In genomic region chr11:59671049-59671693, GRCm38 (mm10) we compare ENCODE assay signal across 11 mouse cellular contexts. TPM values are rescaled to one million over a fixed set of nuclear protein-coding genes. Genes with fewer than 3 reads are reported as not detected.
A peak's percentile ranks its signal among the peaks of the same experiment; 100 is the strongest.
DNase-seq lines count a peak whose midpoint lies in the region; ATAC-seq and TF ChIP-seq lines count a peak whose summit lies in the region.
"Had no signal": no experiment of that assay in that cellular context is flagged by ENCODE, and none has a peak within 500 bp of the region (broad histone marks: within the 10 kb centered on the region; RNA-seq: fewer than 3 reads in every experiment).

No protein-coding gene starts in this region.

- peak; percentile 14 for DNase-seq in kidney, adult 18-20 months
- DNase-seq in kidney, adult 8-10 months: no peak
- DNase-seq in 416B (ENCODE audit: low read depth) (peak; percentile 84), Patski (ENCODE audit: low read depth, low spot score) (peak; percentile 57)
- no peak for DNase-seq in right cerebral cortex, adult 2 months (ENCODE audit: low spot score in 2 of 2)
- no peak for DNase-seq in spleen, postnatal 36 days (ENCODE audit: low spot score in 2 of 2)
- DNase-seq in left cerebral cortex, postnatal 4 days: no peak
- DNase-seq: layer of hippocampus, adult 9-11 months had no signal

- peak; percentile 57 for ATAC-seq in Patski
- ATAC-seq in kidney, embryonic 16.5 days (ENCODE audit: low FRiP score, low TSS enrichment): no peak
- ATAC-seq: midbrain, embryonic 16.5 days had no signal

- POLR2A ChIA-PET in Patski (lab: Charles Lee): interaction anchor here (1.0 to 1.4 kb wide), 2 partner anchors 8 to 24 kb away, joined by 3 to 4 read pairs; no protein-coding TSS in a partner anchor

- no peak overlapping the region for H3K4me2 ChIP-seq in kidney, embryonic 16.5 days (replicated peaks; ENCODE audit: low read depth, low read length)
- H3K4me2 ChIP-seq: hindbrain, embryonic 12.5 days had no signal

- CTCF ChIA-PET in Patski (lab: Charles Lee): interaction anchor here (1.1 to 1.9 kb wide), 3 partner anchors 12 to 61 kb away, joined by 4 to 5 read pairs (median 4); no protein-coding TSS in a partner anchor

- 0 out of 2 replicates have a peak overlapping the region, but pooled peaks have one; percentile 5 for H3K27ac ChIP-seq in kidney, embryonic 16.5 days (ENCODE audit: low read length)
- H3K27ac ChIP-seq: hindbrain, embryonic 12.5 days had no signal

- no peaks in the 10 kb centered on the region for H3K9me3 ChIP-seq in kidney, embryonic 16.5 days (ENCODE audit: low read length)
- H3K9me3 ChIP-seq: hindbrain, embryonic 12.5 days had no signal

- WGBS in kidney, embryonic 16.5 days: 42% methylated on average over 4 of the region's 4 CpGs

- no peak overlapping the region for H3K9ac ChIP-seq in kidney, embryonic 16.5 days (replicated peaks; ENCODE audit: low read length)
- H3K9ac ChIP-seq: hindbrain, embryonic 12.5 days had no signal

- in situ Hi-C loops in Patski (cut with MboI; ENCODE audit: low pct_unique_long_range_greater_than_20kb): no loop called here

- no peaks in the 10 kb centered on the region for H3K27me3 ChIP-seq in Patski
- no peaks in the 10 kb centered on the region for H3K27me3 ChIP-seq in kidney, embryonic 16.5 days (ENCODE audit: insufficient read depth, low read length)
- H3K27me3 ChIP-seq: hindbrain, embryonic 12.5 days had no signal

- H3K4me1 ChIP-seq in kidney, embryonic 16.5 days (ENCODE audit: insufficient read depth, low read length): peaks cover 35% of the 10 kb centered on the region

- intact Hi-C loops in left cerebral cortex, postnatal 4 days (cut with DNase I): no loop called here

- no peak for TF ChIP-seq CTCF in Patski (IDR thresholded peaks at IDR 0.05)

- H3K4me3 ChIP-seq in kidney, embryonic 16.5 days (ENCODE audit: low read length): no peak overlapping the region
- H3K4me3 ChIP-seq: hindbrain, embryonic 12.5 days had no signal

- no peaks in the 10 kb centered on the region for H3K36me3 ChIP-seq in kidney, embryonic 16.5 days (ENCODE audit: insufficient read depth, low read length)
- H3K36me3 ChIP-seq: hindbrain, embryonic 12.5 days had no signal

RNA-seq across cellular contexts. Expression of gene Mprip, which starts 10.1 kb away (rescaled TPM):
- 353 TPM for polyA plus RNA-seq in Patski (2021)
- 42.7 and 43.8 TPM in 2 replicates for polyA plus RNA-seq in kidney, embryonic 16.5 days (2015; fragmentation: Nextera tagmentation; extraction: Ambion mirVana)
- total RNA-seq in left cerebral cortex, postnatal 4 days (2021): 100 to 1,000 TPM; 270 to 281 TPM

Comparison
In these comparisons a context has a peak if more than half of its experiments do, and no peak if none do; other contexts are left out.
1. DNase-seq: peak in kidney, adult 18-20 months (single experiment), 416B (single experiment) and Patski (single experiment); none in kidney, adult 8-10 months (0 of 2), right cerebral cortex, adult 2 months (0 of 2), spleen, postnatal 36 days (0 of 2) and left cerebral cortex, postnatal 4 days (single experiment).